Mouse (Mus musculus) liver, embryonic 18 days (tissue): ENCODE data around the gene Wipf3. TPM values are rescaled to one million over a fixed set of nuclear protein-coding genes. Genes with fewer than 3 reads are reported as not detected.

ENCODE experiments used
- polyA plus RNA-seq: library from polyadenylated mRNA; depleted of rRNA; stranded (reverse); fragments of >200 nt; gene quantifications from 2 replicates; pipeline ENCODE4 v1.2.3, GENCODE M21; 2012; rRNA removed

Gene Wipf3
- polyA plus RNA-seq: 0.40 and 0.49 TPM in 2 replicates

GRCm38 (mm10) chr6:54429447-54430194 lies at the start of gene Wipf3:
Gene Wipf3 (plus strand): TSS chr6:54429603.

Other genes with a start within 250 kb of the Wipf3 start
- gene Prr15, start 103.8 kb upstream of the Wipf3 start, polyA plus RNA-seq: 0.94 and 1.2 TPM in 2 replicates
- 0.08 and 0.15 TPM in 2 replicates for gene Scrn1, start 136.9 kb downstream of the Wipf3 start, polyA plus RNA-seq
- 2.1 and 2.2 TPM in 2 replicates for gene Plekha8, start 165.5 kb downstream of the Wipf3 start, polyA plus RNA-seq
- 3.8 and 4.1 TPM in 2 replicates for gene Fkbp14, start 167.7 kb downstream of the Wipf3 start, polyA plus RNA-seq